Mouse (Mus musculus): ENCODE measurements around the gene Trim58. TPM values are rescaled to one million over a fixed set of nuclear protein-coding genes. Genes with fewer than 3 reads are reported as not detected.

The Trim58 gene
- polyA plus RNA-seq (2015; fragmentation: Nextera tagmentation; extraction: Ambion mirVana), result 0.11 and 0.22 TPM in 2 replicates

- peaks cover 27% of the 10 kb centered on the region for H3K27me3 ChIP-seq
- WGBS, result 4% methylated on average over 34 of the region's 34 CpGs
- H3K4me3 ChIP-seq, result peak within 1 kb of the TSS; percentile 42
- ATAC-seq (ENCODE audit: low read depth), result peak; percentile 50; the same call in 1 of the 2 replicates
- peak within 1 kb of the TSS; percentile 90 for H3K4me2 ChIP-seq
- peak within 1 kb of the TSS; percentile 72 for H3K9ac ChIP-seq
- H3K9me3 ChIP-seq, result no peaks in the 10 kb centered on the region
- H3K36me3 ChIP-seq, result no peaks in the 10 kb centered on the region
- peaks cover 11% of the 10 kb centered on the region for H3K4me1 ChIP-seq (replicated peaks)
- no peak within 1 kb of the TSS for H3K27ac ChIP-seq (replicated peaks)
These were observed at the start of gene Trim58 for GRCm38 (mm10) chr11:58640272-58640867. Trim58 (plus strand) TSS chr11:58640465.

DNA sequence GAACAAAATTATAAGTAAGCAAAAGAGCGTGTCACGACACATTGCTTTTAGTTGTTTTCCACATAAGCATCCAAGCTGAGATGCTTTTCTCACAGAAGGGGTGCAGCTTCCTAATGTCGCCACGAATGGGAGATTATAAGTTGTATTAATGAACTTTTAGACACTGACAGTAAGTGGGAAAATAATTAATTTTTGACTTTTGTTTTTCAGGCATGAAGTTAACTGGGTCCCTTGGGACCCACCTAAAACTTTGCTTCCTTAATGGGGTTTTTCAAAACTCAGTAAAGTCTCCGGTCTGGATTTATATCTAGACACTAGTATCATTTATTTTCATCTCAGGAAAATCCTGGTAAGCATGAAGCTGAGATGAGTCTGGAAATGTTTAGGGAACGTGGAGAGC, 45.5 kb upstream of the Trim58 start, which contains the start of gene Olfr324:
Olfr324 (plus strand) TSS at position 301 of the 400 bp plus-strand sequence.
- 83% methylated on average over 6 of the region's 6 CpGs for WGBS
- Histone ChIP-seq H3K27ac (replicated peaks) (no peak within 1 kb of the TSS), H3K36me3 (no peaks in the 10 kb centered on the region), H3K9me3 (no peaks in the 10 kb centered on the region), H3K4me1 (replicated peaks) (no peaks in the 10 kb centered on the region), H3K9ac (no peak within 1 kb of the TSS), H3K4me2 (no peak within 1 kb of the TSS), H3K27me3 (no peaks in the 10 kb centered on the region), H3K4me3 (no peak within 1 kb of the TSS)
- ATAC-seq (ENCODE audit: low read depth), result no peak

DNA sequence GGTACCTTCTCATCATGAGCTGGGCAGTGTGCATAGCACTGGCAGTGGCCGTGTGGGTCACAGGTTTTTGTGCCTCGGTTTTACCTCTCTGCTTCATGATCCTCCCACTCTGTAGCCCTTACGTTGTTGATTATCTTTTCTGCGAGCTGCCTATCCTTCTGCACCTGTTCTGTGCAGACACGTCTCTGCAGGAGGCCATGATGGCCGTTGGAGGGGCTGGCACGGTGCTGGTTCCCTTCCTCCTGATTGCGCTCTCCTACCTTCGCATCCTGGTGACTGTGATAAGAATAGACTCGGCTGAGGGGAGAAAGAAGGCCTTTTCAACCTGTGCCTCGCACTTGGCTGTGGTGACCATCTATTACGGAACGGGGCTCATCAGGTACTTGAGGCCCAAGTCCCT, 42.4 kb upstream of the Trim58 start:
- H3K9me3 ChIP-seq, result no peaks in the 10 kb centered on the region
- H3K4me3 ChIP-seq, result no peak overlapping the region
- H3K4me2 ChIP-seq, result no peak overlapping the region
- 90% methylated on average over 13 of the region's 13 CpGs for WGBS
- no peaks in the 10 kb centered on the region for H3K4me1 ChIP-seq (replicated peaks)
- no peak overlapping the region for H3K9ac ChIP-seq
- no peaks in the 10 kb centered on the region for H3K36me3 ChIP-seq
- no peak overlapping the region for H3K27ac ChIP-seq (replicated peaks)
- no peak for ATAC-seq (ENCODE audit: low read depth)
- H3K27me3 ChIP-seq, result no peaks in the 10 kb centered on the region

DNA sequence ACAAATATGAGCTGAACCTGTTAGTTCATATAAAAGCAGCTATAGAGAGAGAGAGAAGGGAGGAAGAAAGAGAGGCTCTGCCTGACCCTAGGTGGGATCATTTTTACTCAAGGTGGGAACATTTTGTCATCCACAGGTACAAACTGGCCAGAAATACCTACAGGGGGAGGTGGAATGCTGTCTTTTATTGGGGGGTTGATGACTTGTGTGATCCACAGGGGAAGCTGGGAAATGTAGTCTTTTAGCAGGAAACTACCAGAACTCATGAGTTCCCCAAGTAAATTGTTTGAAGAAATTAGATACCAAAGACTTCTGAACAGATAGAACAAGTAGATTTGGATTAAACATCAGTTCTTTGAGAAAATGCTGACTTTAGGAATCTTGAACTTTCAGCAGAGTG, 38.2 kb upstream of the Trim58 start:
- ATAC-seq (ENCODE audit: low read depth), result no peak
- Histone ChIP-seq H3K9ac (no peak overlapping the region), H3K4me3 (no peak overlapping the region), H3K27me3 (no peaks in the 10 kb centered on the region), H3K4me2 (no peak overlapping the region), H3K9me3 (no peaks in the 10 kb centered on the region), H3K4me1 (replicated peaks) (no peaks in the 10 kb centered on the region), H3K27ac (replicated peaks) (no peak overlapping the region), H3K36me3 (no peaks in the 10 kb centered on the region)

GRCm38 (mm10) chr11:58602800-58603560, 37.3 kb upstream of the Trim58 start:
- Histone ChIP-seq H3K36me3 (no peaks in the 10 kb centered on the region), H3K27ac (replicated peaks) (no peak overlapping the region), H3K4me2 (no peak overlapping the region), H3K9ac (no peak overlapping the region), H3K4me3 (no peak overlapping the region), H3K4me1 (replicated peaks) (no peaks in the 10 kb centered on the region), H3K27me3 (no peaks in the 10 kb centered on the region), H3K9me3 (no peaks in the 10 kb centered on the region)
- ATAC-seq (ENCODE audit: low read depth), result no peak
- WGBS, result 83% methylated on average over 6 of the region's 6 CpGs

DNA sequence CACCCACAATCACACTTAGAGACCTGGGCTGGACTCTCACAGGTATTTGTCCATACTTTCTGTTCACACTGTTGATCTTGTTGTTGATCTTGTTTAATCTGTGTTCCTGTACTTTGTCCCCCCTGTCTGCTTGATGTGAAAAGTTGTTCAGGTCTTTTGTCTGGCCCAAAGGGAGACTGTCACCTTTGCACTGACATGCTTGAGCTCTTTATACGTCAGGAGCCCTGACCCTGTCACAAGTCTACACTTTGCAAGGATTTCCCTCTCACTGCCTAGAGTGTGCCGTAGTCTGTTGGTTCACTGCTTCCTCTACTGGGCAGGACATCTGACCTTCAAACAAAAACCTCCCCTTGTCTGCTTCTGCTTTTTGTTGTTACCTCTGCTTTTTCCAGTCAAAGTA, 35.6 kb upstream of the Trim58 start:
- Histone ChIP-seq H3K9ac (no peak overlapping the region), H3K4me3 (no peak overlapping the region), H3K4me2 (no peak overlapping the region), H3K27ac (replicated peaks) (no peak overlapping the region), H3K9me3 (no peaks in the 10 kb centered on the region), H3K36me3 (no peaks in the 10 kb centered on the region), H3K4me1 (replicated peaks) (no peaks in the 10 kb centered on the region), H3K27me3 (no peaks in the 10 kb centered on the region)
- 83% methylated on average over 2 of the region's 2 CpGs for WGBS
- ATAC-seq (ENCODE audit: low read depth), result no peak

- Histone ChIP-seq H3K36me3 (no peaks in the 10 kb centered on the region), H3K27me3 (no peaks in the 10 kb centered on the region), H3K4me2 (no peak overlapping the region), H3K9ac (no peak overlapping the region), H3K27ac (replicated peaks) (no peak overlapping the region), H3K4me3 (no peak overlapping the region), H3K4me1 (replicated peaks) (no peaks in the 10 kb centered on the region), H3K9me3 (no peaks in the 10 kb centered on the region)
- ATAC-seq (ENCODE audit: low read depth), result no peak
- WGBS, result 91% methylated on average over 3 of the region's 3 CpGs
These were observed 35.0 kb upstream of the Trim58 start for GRCm38 (mm10) chr11:58605228-58605627.

- H3K4me2 ChIP-seq, result no peak overlapping the region
- WGBS, result 91% methylated on average over 12 of the region's 12 CpGs
- no peaks in the 10 kb centered on the region for H3K27me3 ChIP-seq
These were observed 33.9 kb upstream of the Trim58 start for GRCm38 (mm10) chr11:58606177-58606919.

GRCm38 (mm10) chr11:58607030-58607429, 33.2 kb upstream of the Trim58 start:
- no peak overlapping the region for H3K4me3 ChIP-seq
- no peak for ATAC-seq (ENCODE audit: low read depth)
- 80% methylated on average over 6 of the region's 6 CpGs for WGBS

More at GRCm38 (mm10) chr11:58606177-58606919, 33.9 kb upstream of the Trim58 start:
- no peaks in the 10 kb centered on the region for H3K9me3 ChIP-seq
- H3K4me3 ChIP-seq, result no peak overlapping the region
- H3K9ac ChIP-seq, result no peak overlapping the region
- no peak for ATAC-seq (ENCODE audit: low read depth)
- H3K36me3 ChIP-seq, result no peaks in the 10 kb centered on the region
- no peak overlapping the region for H3K27ac ChIP-seq (replicated peaks)
- no peaks in the 10 kb centered on the region for H3K4me1 ChIP-seq (replicated peaks)

GRCm38 (mm10) chr11:58613359-58613758, 26.9 kb upstream of the Trim58 start:
- H3K9me3 ChIP-seq, result no peaks in the 10 kb centered on the region
- ATAC-seq (ENCODE audit: low read depth), result no peak
- no peaks in the 10 kb centered on the region for H3K27me3 ChIP-seq
- H3K4me2 ChIP-seq, result no peak overlapping the region
- H3K4me1 ChIP-seq (replicated peaks), result no peaks in the 10 kb centered on the region
- H3K9ac ChIP-seq, result no peak overlapping the region
- no peaks in the 10 kb centered on the region for H3K36me3 ChIP-seq
- WGBS, result 57% methylated on average over 3 of the region's 3 CpGs
- H3K27ac ChIP-seq (replicated peaks), result no peak overlapping the region
- H3K4me3 ChIP-seq, result no peak overlapping the region

More at GRCm38 (mm10) chr11:58607030-58607429, 33.2 kb upstream of the Trim58 start:
- H3K9me3 ChIP-seq, result no peaks in the 10 kb centered on the region
- H3K27me3 ChIP-seq, result no peaks in the 10 kb centered on the region
- H3K4me1 ChIP-seq (replicated peaks), result no peaks in the 10 kb centered on the region
- H3K36me3 ChIP-seq, result no peaks in the 10 kb centered on the region
- no peak overlapping the region for H3K9ac ChIP-seq
- no peak overlapping the region for H3K4me2 ChIP-seq
- H3K27ac ChIP-seq (replicated peaks), result no peak overlapping the region

GRCm38 (mm10) chr11:58614526-58614925, 25.7 kb upstream of the Trim58 start:
- Histone ChIP-seq H3K4me1 (replicated peaks) (no peaks in the 10 kb centered on the region), H3K4me3 (no peak overlapping the region), H3K36me3 (no peaks in the 10 kb centered on the region), H3K4me2 (no peak overlapping the region), H3K27ac (replicated peaks) (no peak overlapping the region), H3K27me3 (no peaks in the 10 kb centered on the region), H3K9me3 (no peaks in the 10 kb centered on the region), H3K9ac (no peak overlapping the region)
- ATAC-seq (ENCODE audit: low read depth), result no peak

- 88% methylated on average over 4 of the region's 4 CpGs for WGBS
- no peaks in the 10 kb centered on the region for H3K9me3 ChIP-seq
- no peaks in the 10 kb centered on the region for H3K36me3 ChIP-seq
- H3K4me3 ChIP-seq, result no peak within 1 kb of the TSS
- no peak within 1 kb of the TSS for H3K9ac ChIP-seq
- no peaks in the 10 kb centered on the region for H3K27me3 ChIP-seq
- H3K4me2 ChIP-seq, result no peak within 1 kb of the TSS
- no peaks in the 10 kb centered on the region for H3K4me1 ChIP-seq (replicated peaks)
- no peak for ATAC-seq (ENCODE audit: low read depth)
- H3K27ac ChIP-seq (replicated peaks), result no peak within 1 kb of the TSS
These were observed 24.3 kb upstream of the Trim58 start, which contains the start of gene 2210407C18Rik for GRCm38 (mm10) chr11:58615975-58616374. 2210407C18Rik (minus strand) TSS chr11:58616075.
